Mouse (Mus musculus) megakaryocyte, embryonic 14.5 days (primary cell): ENCODE data around the gene Patj. TPM values are rescaled to one million over a fixed set of nuclear protein-coding genes. Genes with fewer than 3 reads are reported as not detected.
A peak's percentile ranks its signal among the peaks of the same experiment; 100 is the strongest.

ENCODE experiments used
- H3K27me3 ChIP-seq: replicated peaks from 2 replicates; pipeline ENCODE3; 2012; ENCODE audit warnings: inconsistent platforms
- H3K36me3 ChIP-seq: replicated peaks from 2 replicates; pipeline ENCODE3; 2012; ENCODE audit warnings: low read length, inconsistent platforms, mixed read lengths
- H3K4me1 ChIP-seq: 2 replicates; pipeline ENCODE4 v1.6.1; 2012; ENCODE audit warnings: inconsistent platforms
- H3K4me3 ChIP-seq: replicated peaks from 2 replicates; pipeline ENCODE3; 2012; ENCODE audit warnings: moderate library complexity, mild to moderate bottlenecking, inconsistent platforms
- H3K9me3 ChIP-seq: 2 replicates; pipeline ENCODE4 v1.6.1; 2012; ENCODE audit warnings: inconsistent platforms
- FLI1 ChIP-seq: IDR thresholded peaks from 2 replicates; pipeline ENCODE4 v1.6.1; 2012; ENCODE audit warnings: low read length, inconsistent platforms, mixed read lengths
- GATA1 ChIP-seq: IDR thresholded peaks from 3 replicates; pipeline ENCODE4 v1.6.1; 2012; ENCODE audit warnings: mixed read lengths, low read length, inconsistent platforms, borderline replicate concordance
- polyA plus RNA-seq: library from polyadenylated mRNA; stranded (reverse); fragments of >175 nt; gene quantifications from 2 replicates; pipeline ENCODE4 v1.2.3, GENCODE M21; 2012; ENCODE audit warnings: low replicate concordance; ENCODE audit not compliant: insufficient read depth

Gene Patj
- polyA plus RNA-seq, 1 experiment, result not detected

DNA sequence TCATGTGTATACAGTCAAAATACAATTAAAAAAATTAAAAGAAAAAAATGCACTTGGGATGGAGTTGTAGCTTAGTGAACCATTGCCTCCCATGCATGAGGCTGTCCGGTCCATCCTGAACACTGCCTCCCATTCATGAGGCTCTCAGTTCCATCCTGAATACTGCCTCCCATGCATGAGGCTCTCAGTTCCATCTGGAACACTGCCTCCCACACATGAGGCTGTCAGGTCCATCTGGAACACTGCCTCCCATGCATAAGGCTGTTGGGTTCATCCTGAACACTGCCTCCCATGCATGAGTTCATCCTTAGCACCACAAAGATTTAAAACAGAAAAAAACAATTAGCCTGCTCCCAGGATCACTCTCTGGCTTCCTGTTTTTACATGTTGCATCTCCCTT, 198.4 kb downstream of the Patj start:
- Histone ChIP-seq H3K27me3 (no peaks in the 10 kb centered on the region), H3K4me1 (no peaks in the 10 kb centered on the region), H3K9me3 (no peaks in the 10 kb centered on the region), H3K36me3 (no peaks in the 10 kb centered on the region), H3K4me3 (peak overlapping the region; percentile 16)
- TF ChIP-seq GATA1 (no peak), FLI1 (no peak)

DNA sequence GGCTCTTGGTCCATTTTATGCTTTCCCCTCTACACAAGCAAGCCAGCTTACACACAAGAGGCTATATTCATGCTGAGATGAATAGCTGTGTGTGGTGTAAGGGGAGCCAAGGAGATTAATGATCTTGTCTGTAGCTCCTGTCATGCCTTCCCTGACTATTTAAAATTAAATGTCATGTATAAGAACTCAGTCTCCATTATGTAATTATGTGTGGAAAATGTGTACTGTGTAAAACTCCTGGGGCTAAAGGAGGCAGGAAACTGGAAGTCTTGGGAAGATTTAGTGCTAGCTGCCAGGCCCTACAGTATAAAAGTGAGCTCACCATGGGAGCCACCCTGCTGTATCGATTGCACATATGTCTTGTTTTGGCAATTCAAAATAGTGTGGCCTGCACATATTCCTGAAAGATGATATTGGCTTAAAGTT, 203.0 kb downstream of the Patj start:
- H3K4me3 ChIP-seq, result no peak overlapping the region
- H3K27me3 ChIP-seq, result no peaks in the 10 kb centered on the region
- no peak for TF ChIP-seq GATA1
- H3K9me3 ChIP-seq, result peaks cover 3% of the 10 kb centered on the region; the same call in 1 of the 2 replicates
- no peaks in the 10 kb centered on the region for H3K4me1 ChIP-seq
- no peaks in the 10 kb centered on the region for H3K36me3 ChIP-seq

DNA sequence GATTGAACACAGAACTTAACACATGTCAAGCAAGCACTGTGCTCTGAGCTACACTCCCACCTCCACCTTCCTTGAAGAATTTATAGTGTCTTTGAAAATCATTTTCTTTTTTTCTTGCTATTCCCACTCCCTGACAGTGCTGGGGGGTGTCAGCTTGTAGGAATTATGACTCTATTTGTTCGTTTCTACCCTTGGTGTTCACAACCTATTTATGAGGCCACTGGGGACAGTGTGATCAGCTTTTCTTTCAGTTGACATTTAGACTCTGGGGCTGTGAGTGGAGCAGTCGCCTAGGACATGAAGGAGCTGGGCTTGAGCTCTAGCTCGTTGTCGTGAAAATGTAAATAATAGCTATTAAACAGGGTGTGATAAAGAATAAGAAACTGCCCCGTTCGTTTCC, 203.8 kb downstream of the Patj start:
- H3K9me3 ChIP-seq, result peaks cover 3% of the 10 kb centered on the region; the same call in 1 of the 2 replicates
- no peak for TF ChIP-seq FLI1
- TF ChIP-seq GATA1, result no peak

DNA sequence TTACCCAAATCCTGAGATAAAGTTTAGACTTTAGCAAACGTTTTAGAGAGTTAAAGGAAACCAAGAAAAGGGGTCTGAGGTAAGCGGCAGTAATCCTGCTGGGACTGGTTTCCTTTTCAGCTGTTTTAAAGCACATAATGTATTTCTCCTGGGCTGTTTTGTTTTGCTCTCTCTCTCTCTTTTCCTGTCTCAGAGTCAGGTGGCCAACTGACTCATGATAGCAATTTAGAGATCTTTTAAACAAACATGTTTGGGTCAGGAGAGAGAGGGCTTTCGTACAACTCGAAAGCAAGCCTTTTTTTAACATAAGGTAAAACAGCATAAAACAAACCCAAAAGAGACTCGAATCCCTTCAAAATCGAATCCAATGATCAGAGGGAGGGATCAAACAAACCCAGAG, 207.5 kb downstream of the Patj start:
- TF ChIP-seq GATA1 (no peak), FLI1 (no peak)
- peaks cover 3% of the 10 kb centered on the region; the same call in 1 of the 2 replicates for H3K9me3 ChIP-seq
- H3K36me3 ChIP-seq, result no peaks in the 10 kb centered on the region
- H3K4me1 ChIP-seq, result no peaks in the 10 kb centered on the region
- H3K4me3 ChIP-seq, result no peak overlapping the region
- no peaks in the 10 kb centered on the region for H3K27me3 ChIP-seq

More for the DNA sequence above, 203.8 kb downstream of the Patj start:
- no peak overlapping the region for H3K4me3 ChIP-seq
- no peaks in the 10 kb centered on the region for H3K36me3 ChIP-seq
- H3K27me3 ChIP-seq, result no peaks in the 10 kb centered on the region
- no peaks in the 10 kb centered on the region for H3K4me1 ChIP-seq

DNA sequence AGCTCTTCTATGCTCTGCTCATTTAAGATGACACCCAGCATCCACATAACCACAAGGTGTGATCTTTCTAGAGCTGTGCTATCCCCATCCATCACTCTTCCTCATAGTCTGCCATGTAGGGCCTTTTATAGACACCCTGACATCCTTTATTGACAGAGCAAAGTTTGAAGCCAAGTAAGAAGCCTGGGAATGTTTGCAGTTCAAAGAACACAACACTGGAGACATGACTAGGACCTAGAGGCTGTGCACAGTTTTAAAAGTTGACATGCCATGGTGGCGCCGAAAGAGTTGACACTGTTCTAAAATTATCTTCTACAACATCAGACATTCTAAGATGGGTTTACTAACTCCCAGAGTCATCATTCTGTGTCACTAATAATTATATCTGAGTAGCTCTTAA, 214.9 kb downstream of the Patj start:
- no peaks in the 10 kb centered on the region for H3K4me1 ChIP-seq
- H3K27me3 ChIP-seq, result no peaks in the 10 kb centered on the region
- no peaks in the 10 kb centered on the region for H3K9me3 ChIP-seq
- no peak for TF ChIP-seq GATA1
- no peak for TF ChIP-seq FLI1
- no peak overlapping the region for H3K4me3 ChIP-seq
- H3K36me3 ChIP-seq, result no peaks in the 10 kb centered on the region

DNA sequence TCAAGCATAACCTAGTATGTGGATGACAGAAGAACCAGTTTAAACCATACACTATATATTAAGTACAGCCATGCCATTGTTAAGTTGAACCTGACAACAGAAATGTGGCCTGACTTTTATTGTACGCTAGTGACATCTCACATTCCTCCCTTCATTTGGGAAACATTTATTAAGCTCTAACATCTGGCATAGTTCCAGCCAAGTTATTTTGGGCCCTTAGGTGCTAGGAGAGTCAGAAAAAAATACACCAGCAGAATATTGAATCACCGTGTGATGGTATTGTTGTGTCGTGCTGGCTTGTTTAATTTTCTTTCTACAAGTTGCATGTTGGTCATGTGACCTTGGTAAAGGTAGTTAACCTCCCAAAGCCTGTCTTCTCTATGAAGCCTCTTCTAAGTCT, 218.8 kb downstream of the Patj start:
- H3K27me3 ChIP-seq, result no peaks in the 10 kb centered on the region
- H3K9me3 ChIP-seq, result 0 out of 2 replicates have a peak, but pooled peaks cover 6% of the 10 kb centered on the region
- no peaks in the 10 kb centered on the region for H3K4me1 ChIP-seq
- TF ChIP-seq FLI1, result no peak
- no peak for TF ChIP-seq GATA1
- H3K4me3 ChIP-seq, result no peak overlapping the region
- H3K36me3 ChIP-seq, result no peaks in the 10 kb centered on the region

DNA sequence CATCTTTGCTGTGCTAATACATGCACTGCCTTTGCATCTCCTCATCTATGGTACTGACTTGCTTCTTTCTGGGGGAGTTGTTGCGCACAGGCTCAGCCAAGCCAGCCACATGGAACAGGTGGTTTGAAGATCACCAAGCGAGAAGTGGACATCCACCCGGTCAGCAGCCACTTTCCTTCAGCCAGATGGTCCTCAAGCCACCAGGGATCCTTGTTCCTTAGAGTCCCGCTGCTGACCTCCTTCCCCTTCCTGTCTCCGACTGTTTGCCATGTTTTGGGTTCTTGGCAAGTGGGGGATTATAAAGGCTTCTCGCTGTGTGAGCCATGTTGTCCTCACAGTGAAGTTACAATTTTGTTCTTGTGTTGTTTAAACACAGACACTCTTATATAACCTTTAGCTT, 223.6 kb downstream of the Patj start:
- Histone ChIP-seq H3K9me3 (peaks cover 12% of the 10 kb centered on the region; the same call in 1 of the 2 replicates), H3K27me3 (no peaks in the 10 kb centered on the region)
- TF ChIP-seq GATA1 (no peak), FLI1 (no peak)

DNA sequence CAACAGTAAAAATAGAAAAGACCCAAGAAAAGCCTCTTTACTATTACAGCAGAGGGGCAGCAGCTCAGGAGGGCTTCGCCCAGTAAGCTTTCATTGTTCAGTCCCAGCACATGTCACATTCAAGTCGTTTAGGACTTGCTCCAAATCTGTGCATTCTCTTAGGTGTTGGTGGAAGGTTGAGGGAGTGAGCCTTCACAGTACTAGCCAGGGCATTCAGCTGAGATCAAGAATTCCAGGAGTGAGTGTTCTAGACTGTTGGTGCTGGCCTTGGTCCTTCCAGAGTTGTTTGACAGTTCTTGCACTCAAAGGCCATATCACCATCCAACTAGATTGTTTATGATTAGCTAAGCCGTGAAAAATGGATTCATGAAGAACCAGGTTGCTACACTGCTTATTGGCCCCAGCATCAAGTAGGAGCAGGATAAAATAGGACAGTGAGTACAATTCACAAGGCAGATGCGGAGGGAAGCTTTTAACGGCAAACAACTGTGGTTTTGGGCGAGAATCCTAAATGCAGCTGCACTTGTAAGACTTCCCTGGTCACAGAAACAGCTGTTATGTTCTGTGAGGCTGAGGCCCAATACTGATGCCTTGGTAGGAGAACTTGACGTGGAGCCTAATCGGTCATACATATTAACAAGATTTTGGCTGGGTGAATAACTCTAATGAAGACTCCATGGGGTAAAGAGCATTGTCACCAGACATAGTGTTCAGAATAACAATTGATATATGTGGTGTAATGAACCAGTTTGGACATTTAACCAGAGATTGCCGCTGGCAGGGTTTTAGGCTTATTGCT, 225.6 kb downstream of the Patj start:
- H3K9me3 ChIP-seq, result peaks cover 16% of the 10 kb centered on the region; the same call in 1 of the 2 replicates
- no peak for TF ChIP-seq FLI1
- TF ChIP-seq GATA1, result no peak
- H3K4me1 ChIP-seq, result no peaks in the 10 kb centered on the region
- no peaks in the 10 kb centered on the region for H3K27me3 ChIP-seq
- H3K36me3 ChIP-seq, result no peaks in the 10 kb centered on the region
- H3K4me3 ChIP-seq, result no peak overlapping the region

More for the DNA sequence above, 223.6 kb downstream of the Patj start:
- peak overlapping the region; percentile 8 for H3K4me3 ChIP-seq
- H3K36me3 ChIP-seq, result no peaks in the 10 kb centered on the region
- no peaks in the 10 kb centered on the region for H3K4me1 ChIP-seq

DNA sequence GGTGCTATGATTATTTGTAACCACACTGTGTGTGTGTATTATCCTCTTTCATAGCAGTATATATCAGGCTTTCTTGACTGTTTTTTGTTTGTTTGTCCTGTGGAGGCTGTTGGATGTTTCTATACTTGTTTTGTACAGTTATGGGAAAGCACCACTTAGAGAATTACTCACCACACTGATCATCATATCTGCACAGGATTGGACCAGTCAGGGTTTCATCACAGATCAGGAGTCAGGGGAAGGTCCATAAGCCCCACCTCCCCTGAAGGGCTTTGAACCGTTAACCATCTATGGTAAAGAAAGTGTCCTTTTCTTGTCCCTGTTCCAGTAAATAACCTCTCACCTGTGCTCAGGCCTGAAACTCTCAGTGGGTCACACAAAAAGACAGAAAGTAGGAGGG, 226.6 kb downstream of the Patj start:
- TF ChIP-seq GATA1, result no peak
- TF ChIP-seq FLI1, result no peak
- Histone ChIP-seq H3K27me3 (no peaks in the 10 kb centered on the region), H3K4me1 (no peaks in the 10 kb centered on the region), H3K9me3 (peaks cover 13% of the 10 kb centered on the region; the same call in 1 of the 2 replicates), H3K4me3 (no peak overlapping the region), H3K36me3 (no peaks in the 10 kb centered on the region)

DNA sequence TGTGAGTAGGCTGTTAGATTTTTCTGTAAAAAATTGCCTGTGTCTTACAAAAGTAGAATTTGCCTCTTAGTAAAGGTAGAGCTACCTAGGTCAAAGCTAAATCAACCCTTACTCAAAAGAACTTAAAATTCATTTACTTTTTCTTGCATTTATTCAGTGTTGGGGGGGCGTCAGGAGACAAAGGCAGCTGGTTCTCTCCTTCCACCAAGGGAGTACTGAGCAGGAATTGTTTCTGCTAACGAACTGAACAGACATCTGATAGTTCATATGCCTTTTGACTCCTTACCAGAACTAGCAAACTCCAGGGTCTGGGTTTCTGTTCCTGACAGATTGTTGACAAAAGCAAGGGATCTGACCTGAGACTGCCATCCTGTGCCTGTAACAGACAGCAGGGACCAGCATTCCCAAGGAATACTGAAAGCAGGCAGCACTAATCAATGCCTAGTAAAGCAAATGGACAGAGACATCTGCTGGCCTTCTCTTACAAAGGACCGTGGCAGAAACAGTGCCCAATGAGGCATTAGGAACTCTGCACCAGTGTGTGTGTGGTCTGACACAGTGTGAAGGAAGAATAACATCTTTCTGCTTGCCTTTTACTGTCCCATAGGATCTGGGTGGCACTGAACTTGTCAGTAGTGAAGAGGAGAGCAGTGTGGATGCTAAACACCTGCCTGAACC, 227.6 kb downstream of the Patj start:
- Histone ChIP-seq H3K4me1 (no peaks in the 10 kb centered on the region), H3K4me3 (no peak overlapping the region), H3K9me3 (peaks cover 17% of the 10 kb centered on the region; the same call in 1 of the 2 replicates), H3K27me3 (no peaks in the 10 kb centered on the region), H3K36me3 (no peaks in the 10 kb centered on the region)
- TF ChIP-seq GATA1, result no peak
- TF ChIP-seq FLI1, result no peak
